Mouse (Mus musculus) naive thymus-derived CD4-positive, alpha-beta T cell, adult 5 months (primary cell): Measurements from ENCODE around the gene Gm2564. TPM values are rescaled to one million over a fixed set of nuclear protein-coding genes. Genes with fewer than 3 reads are reported as not detected.

Experiments used
- polyA plus RNA-seq: library from polyadenylated mRNA; unstranded; fragments of 100-300 nt; shearing (Covaris generic); gene quantifications from one replicate; pipeline ENCODE4 v1.2.1, GENCODE M21; 2017

Gm2564 gene
- not detected for polyA plus RNA-seq

GRCm38 (mm10) chr4:42629419-42629818, at the start of gene Gm2564:
Gene Gm2564, plus strand, starts transcription at chr4:42629719.

DNA sequence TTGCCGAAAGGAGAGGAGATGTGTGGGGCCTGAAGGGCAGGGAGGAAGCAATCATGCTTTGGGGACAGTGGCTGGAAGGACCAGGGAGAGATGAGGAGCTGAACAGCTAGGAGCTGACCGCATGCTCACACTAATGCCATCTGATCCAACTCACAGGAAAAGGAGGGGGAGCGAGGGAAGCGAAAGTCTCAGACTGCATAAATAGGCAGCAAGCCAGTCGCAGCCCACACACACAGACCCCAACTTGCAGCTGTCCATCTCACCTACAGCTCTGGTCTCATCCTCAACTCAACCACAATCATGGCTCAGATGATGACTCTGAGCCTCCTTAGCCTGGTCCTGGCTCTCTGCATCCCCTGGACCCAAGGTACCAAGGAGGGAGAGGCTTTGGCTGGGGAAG, 17.6 kb upstream of the Gm2564 start, which contains the start of gene Gm10591:
Gene Gm10591 (plus strand): TSS at position 301 of the 400 bp plus-strand sequence.

DNA sequence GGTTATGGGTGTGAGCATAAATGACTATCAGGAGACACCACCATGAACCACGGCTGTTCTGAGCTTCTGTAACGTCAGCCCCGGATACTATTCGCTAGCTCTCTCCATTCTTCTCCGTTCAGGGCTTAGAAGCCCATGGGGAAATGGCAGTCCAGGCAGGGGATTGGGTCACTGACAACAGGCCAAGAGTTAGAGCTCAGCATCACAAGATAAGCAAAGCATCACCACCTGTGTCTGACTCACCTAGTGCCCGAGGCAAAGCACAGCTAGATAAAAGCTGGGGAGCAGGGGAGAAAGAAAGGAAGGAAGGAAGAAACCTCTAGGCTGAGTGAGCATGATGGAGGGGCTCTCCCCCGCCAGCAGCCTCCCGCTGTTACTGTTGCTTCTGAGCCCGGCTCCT, 25.4 kb downstream of the Gm2564 start, which contains the start of gene Ccl27b:
Gene Ccl27b (plus strand): TSS at position 301 of the 400 bp plus-strand sequence.

DNA sequence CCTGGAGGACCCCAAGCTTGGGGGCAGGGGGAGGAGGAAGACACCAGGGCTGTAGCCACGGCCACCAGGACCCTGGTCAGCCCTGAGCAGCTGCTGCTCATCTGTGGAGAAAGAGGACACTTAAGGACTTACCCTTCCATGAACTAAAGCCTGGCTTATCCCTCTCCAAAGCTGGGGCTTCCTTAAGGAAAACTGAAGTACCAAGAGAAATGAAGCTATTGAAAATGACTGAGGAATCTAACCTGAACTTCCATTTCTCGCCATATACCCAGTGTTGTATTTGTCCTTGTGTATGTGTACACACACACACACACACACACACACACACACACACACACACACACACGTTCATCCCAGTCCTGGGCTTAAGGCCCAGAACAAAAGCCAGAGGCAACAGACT, 32.3 kb downstream of the Gm2564 start, which contains the start of gene Il11ra2:
Gene Il11ra2 (minus strand): TSS at position 101 of the 400 bp plus-strand sequence.

Other genes starting within 250 kb of the Gm2564 start
- gene Gm21586, start 190.3 kb upstream of the Gm2564 start, polyA plus RNA-seq: not detected
- gene Gm2163, start 163.0 kb upstream of the Gm2564 start, polyA plus RNA-seq: not detected
- gene Fam205a2, start 101.5 kb upstream of the Gm2564 start, polyA plus RNA-seq: not detected
- not detected for gene Gm10591, start 17.5 kb upstream of the Gm2564 start, polyA plus RNA-seq
- gene Ccl27b, start 25.5 kb downstream of the Gm2564 start, polyA plus RNA-seq: not detected
- not detected for gene Il11ra2, start 32.2 kb downstream of the Gm2564 start, polyA plus RNA-seq
- gene 4930578G10Rik, start 105.8 kb downstream of the Gm2564 start, polyA plus RNA-seq: not detected
- not detected for gene Ccl19, start 126.9 kb downstream of the Gm2564 start, polyA plus RNA-seq
- gene Ccl21a, start 144.3 kb downstream of the Gm2564 start, polyA plus RNA-seq: not detected
- not detected for gene Fam205a1, start 224.2 kb downstream of the Gm2564 start, polyA plus RNA-seq
- not detected for gene Gm12394, start 227.1 kb downstream of the Gm2564 start, polyA plus RNA-seq
- not detected for gene Fam205c, start 244.5 kb downstream of the Gm2564 start, polyA plus RNA-seq